Mouse (Mus musculus) testis, postnatal 10 days (tissue): ENCODE data around the gene Pias4.
"Not testable (repeated sequence)": the region's sequence is repeated elsewhere in the genome, so short reads cannot be mapped to it uniquely, and the experiment has no call there.

Experiments
- DNase-seq: peaks from one replicate; pipeline ENCODE4 v3.0.0; 2021; ENCODE audit warnings: low spot score

Gene Pias4

GRCm38 (mm10) chr10:81167200-81168086, at the start of gene Pias4:
TSS of gene Pias4 (minus strand) at chr10:81167923.
- peak; percentile 100 for DNase-seq

DNA sequence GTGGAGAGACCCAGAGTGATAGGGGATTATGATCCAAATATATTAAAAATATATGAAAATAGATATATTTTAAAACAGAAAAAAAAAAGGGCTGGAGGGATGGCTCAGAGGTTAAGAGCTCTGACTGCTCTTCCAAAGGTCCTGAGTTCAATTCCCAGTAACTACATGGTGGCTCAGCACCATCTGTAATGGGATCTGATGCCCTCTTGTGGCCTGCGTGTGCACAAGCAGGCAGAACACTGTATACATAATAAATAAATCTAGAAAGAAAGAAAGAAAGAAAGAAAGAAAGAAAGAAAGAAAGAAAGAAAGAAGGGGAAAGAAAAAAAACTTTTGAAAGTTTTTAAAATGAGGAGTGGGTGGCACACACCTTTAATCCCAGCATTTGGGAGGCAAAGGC, 49.5 kb upstream of the Pias4 start:
- DNase-seq = not testable (repeated sequence)

GRCm38 (mm10) chr10:81216810-81217209, 49.1 kb upstream of the Pias4 start:
- no peak for DNase-seq

DNA sequence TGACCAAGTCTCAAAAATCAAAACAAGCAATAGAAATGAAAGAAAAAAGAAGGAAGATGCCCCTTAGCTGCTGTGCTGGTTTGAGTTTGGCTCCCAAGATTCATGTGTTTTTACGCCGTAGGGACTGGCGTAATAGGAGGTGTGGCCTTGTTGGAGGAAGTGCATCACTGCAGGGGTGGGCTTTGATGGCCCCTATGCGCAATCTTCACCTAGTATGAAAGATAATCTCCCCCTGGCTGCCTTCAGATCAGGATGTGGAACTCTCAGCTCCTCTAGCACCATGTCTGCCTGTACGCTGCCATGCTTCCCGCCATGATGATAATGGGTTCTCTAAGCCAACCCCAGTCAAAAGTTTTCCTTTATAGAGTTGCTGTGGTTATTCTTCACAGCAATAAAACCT, 48.5 kb upstream of the Pias4 start:
- no peak for DNase-seq

DNA sequence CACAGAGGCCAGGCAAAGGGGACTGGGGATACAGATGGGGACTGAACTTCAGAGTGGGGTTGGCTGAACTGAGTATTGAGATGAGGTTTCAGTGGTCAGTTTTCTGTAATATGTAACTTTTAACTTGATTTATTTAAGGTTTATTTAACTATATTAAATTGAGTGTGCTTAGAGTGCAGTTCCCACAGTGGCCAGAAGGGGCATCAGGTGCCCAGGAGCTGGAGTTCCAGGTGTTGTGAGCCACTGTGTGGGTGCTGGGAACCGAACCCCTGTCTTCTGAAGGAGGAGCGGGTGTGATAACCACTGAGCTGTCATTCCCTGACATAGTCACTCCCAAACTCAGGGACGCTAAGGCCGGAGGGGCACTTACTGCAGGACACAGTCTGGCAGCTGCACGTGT, 42.4 kb upstream of the Pias4 start:
- no peak for DNase-seq

GRCm38 (mm10) chr10:81204137-81204536, 36.4 kb upstream of the Pias4 start:
- DNase-seq = peak; percentile 38

DNA sequence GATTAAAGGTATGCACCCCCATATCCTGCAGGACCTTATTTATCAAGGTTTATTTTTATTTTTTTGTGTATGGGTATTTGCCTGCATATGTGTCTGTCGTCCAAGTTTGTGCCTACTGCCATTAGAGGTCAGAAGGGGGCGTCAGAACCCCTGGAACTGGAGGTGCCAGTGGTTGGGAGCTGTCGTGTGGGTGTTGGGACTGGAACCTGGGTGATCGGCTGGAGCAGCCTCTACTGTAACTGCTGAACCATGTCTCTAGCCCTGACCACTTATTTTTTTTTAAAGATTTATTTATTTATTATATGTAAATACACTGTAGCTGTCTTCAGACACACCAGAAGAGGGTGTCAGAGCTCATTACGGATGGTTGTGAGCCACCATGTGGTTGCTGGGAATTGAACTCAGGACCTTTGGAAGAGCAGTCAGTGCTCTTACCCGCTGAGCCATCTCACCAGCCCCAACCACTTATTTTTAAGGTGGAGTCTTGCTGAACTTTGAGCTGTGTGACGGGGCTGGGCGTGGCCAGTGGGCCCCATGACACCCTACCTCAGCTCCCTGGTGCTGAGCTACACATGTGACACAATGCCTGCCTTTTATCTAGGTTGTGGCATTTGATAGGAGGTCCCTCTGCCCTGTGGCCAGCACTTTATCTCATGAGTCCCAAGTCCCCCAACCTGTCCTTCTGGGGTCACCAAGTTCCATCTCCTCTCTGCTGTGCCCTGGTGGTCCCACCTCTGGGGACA, 35.4 kb upstream of the Pias4 start:
- no peak for DNase-seq

- peak; percentile 40 for DNase-seq
These were observed 34.4 kb upstream of the Pias4 start, which contains the start of gene Nmrk2 for GRCm38 (mm10) chr10:81201807-81202758. TSS of gene Nmrk2 (minus strand) at chr10:81202051.

- DNase-seq = no peak
These were observed 33.0 kb upstream of the Pias4 start for GRCm38 (mm10) chr10:81200605-81201287.

GRCm38 (mm10) chr10:81200141-81200540, 32.4 kb upstream of the Pias4 start:
- DNase-seq = no peak

GRCm38 (mm10) chr10:81198990-81199389, 31.3 kb upstream of the Pias4 start:
- DNase-seq = no peak

DNA sequence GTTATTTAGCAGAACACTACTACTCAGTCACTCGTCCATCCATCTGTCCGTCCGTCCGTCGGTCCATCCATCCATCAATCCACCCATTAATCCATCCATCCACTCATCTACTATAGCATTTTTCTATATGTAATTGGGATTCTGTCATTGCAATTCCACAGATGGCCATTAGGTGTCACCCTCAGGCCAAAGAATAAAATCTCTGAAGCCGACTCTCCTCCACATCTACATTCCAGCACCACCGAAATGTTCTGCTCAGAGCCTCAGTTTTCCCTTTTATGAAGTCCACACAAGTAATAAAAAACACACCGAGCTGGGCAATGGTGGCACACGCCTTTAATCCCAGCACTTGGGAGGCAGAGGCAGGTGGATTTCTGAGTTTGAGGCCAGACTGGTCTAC, 30.5 kb upstream of the Pias4 start:
- DNase-seq = peak; percentile 71

DNA sequence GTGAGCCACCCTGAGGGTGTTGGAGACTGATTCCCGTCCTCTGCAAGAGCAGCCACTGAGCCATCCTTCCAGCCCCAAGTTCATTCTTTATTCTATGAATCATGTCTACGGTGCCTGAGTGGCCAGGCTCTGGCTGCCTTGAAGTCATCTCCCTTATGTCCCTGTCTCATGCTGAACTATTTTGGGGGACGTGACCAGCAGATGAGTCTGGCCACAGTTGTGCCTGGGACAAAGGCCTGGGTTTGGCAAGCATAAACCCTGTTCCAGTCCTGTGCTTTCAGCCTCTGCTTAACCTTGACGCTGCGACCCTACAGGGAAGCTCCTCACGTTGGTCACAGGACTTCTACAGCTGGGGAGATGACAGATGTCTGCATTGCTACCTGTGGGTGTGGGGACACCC, 29.6 kb upstream of the Pias4 start:
- no peak for DNase-seq

- no peak for DNase-seq
These were observed 28.8 kb upstream of the Pias4 start for GRCm38 (mm10) chr10:81196470-81197065.

DNA sequence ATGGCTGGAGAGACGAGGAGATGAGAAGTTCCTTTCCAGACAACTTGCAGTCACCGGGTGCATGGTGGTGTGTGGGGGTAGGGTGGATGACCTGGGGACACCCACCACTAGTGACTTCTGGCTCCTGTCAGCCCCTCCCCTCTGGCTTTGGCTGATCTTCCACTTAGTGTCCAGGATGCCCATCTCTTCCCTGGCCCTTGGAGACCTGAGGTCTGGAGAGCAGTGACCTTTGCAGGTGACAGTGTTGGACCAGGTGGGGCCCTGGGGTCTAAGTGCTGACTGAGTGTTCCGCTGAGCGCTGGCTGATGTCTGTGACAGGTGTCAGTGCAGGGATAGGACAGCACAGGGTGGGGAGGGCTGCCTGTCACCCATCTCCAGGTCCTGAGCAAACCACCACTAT, 27.6 kb upstream of the Pias4 start:
- no peak for DNase-seq

GRCm38 (mm10) chr10:81193991-81194774, 26.5 kb upstream of the Pias4 start:
- DNase-seq = peak; percentile 74

GRCm38 (mm10) chr10:81192968-81193501, 25.3 kb upstream of the Pias4 start:
- DNase-seq = no peak

DNA sequence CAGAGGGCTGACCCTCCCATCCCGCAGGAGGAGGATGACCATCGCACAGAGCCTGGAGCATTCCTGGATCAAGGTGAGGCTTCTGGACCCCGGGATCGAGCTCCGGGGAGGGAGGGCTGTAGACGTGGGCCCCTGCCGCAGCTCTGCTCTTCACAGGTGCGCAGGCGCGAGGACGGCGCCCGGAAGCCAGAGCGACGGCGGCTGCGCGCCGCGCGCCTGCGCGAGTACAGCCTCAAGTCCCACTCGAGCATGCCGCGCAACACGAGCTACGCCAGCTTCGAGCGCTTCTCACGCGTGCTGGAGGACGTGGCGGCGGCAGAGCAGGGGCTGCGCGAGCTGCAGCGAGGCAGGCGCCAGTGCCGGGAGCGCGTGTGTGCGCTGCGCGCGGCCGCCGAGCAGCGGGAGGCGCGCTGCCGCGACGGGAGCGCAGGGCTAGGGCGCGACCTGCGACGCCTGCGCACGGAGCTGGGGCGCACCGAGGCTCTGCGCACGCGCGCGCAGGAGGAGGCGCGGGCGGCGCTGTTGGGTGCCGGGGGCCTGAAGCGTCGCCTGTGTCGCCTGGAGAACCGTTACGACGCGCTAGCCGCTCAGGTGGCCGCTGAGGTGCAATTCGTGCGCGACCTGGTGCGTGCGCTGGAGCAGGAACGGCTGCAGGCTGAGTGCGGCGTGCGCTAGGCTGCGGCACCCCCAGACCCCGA, 24.7 kb upstream of the Pias4 start:
- peak; percentile 83 for DNase-seq

- DNase-seq = no peak
These were observed 23.7 kb upstream of the Pias4 start for GRCm38 (mm10) chr10:81191342-81191982.
